Mouse (Mus musculus) bone marrow, adult 2 months (tissue): ENCODE measurements around the gene Jhy. TPM values are rescaled to one million over a fixed set of nuclear protein-coding genes. Genes with fewer than 3 reads are reported as not detected.

Source experiments
- H3K27ac ChIP-seq: fragments of 200-500 bp; 2 replicates; pipeline ENCODE4 v1.5.1; 2012; ENCODE audit warnings: low read depth, mild to moderate bottlenecking, control low read depth, inconsistent platforms, low read length; ENCODE audit not compliant: control insufficient read depth, poor library complexity, insufficient read depth
- H3K4me1 ChIP-seq: fragments of 200-500 bp; 2 replicates; pipeline ENCODE4 v1.6.1; 2011; ENCODE audit warnings: low read length; ENCODE audit not compliant: control insufficient read depth, insufficient read depth
- H3K4me3 ChIP-seq: fragments of 200-500 bp; replicated peaks from 2 replicates; pipeline ENCODE3; 2011; ENCODE audit warnings: mild to moderate bottlenecking, low read depth, low read length, control low read depth; ENCODE audit not compliant: control insufficient read depth
- CTCF ChIP-seq: fragments of 200-500 bp; IDR thresholded peaks from 2 replicates; pipeline ENCODE4 v1.5.1; 2011; ENCODE audit warnings: low read length, control low read depth; ENCODE audit not compliant: control insufficient read depth, insufficient read depth
- POLR2A ChIP-seq: fragments of 200-500 bp; IDR thresholded peaks from 2 replicates; pipeline ENCODE4 v1.6.1; 2011; ENCODE audit warnings: low read depth, mild to moderate bottlenecking, control low read depth, low read length, borderline replicate concordance; ENCODE audit not compliant: control insufficient read depth
- WGBS: fragments of 180-500 bp; shearing (Covaris S2); methylation state at CpG from one replicate; pipeline ENCODE4 v1.1.7; 2018; 5-methylcytosine and 5-hydroxymethylcytosine counted together
- polyA plus RNA-seq: library from polyadenylated mRNA; stranded (reverse); fragments of >200 nt; gene quantifications from 2 replicates; pipeline ENCODE4 v1.2.4, GENCODE M21; 2011; ENCODE audit warnings: low replicate concordance; ENCODE audit not compliant: missing spikeins, insufficient read depth, insufficient read length

The Jhy gene
- polyA plus RNA-seq, 1 experiment = 0.82 TPM

- 15% methylated on average over 5 of the region's 5 CpGs for WGBS
- Histone ChIP-seq H3K27ac (no peak overlapping the region), H3K4me3 (no peak overlapping the region), H3K4me1 (no peaks in the 10 kb centered on the region)
- TF ChIP-seq CTCF (no peak), POLR2A (no peak)
Measured at GRCm38 (mm10) chr9:40876693-40877092, 87.2 kb downstream of the Jhy start.

DNA sequence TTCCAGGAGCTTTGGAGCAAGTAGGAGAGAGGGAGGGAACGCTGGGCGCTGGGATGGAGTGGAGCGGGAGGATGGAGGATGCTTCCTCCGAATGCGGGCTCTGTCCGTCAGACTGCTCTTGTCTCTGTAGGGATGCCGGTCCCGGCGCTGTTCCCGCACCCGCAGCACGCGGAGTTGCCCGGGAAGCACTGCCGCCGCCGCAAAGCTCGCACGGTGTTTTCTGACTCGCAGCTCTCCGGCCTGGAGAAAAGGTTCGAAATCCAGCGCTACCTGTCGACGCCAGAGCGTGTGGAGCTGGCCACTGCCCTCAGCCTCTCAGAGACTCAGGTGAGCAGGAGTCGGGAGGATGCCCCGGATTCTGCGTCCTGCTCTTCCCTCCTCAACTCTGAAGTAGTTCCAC, 87.8 kb downstream of the Jhy start:
- WGBS = 7% methylated on average over 29 of the region's 29 CpGs
- Histone ChIP-seq H3K4me1 (no peaks in the 10 kb centered on the region), H3K27ac (no peak overlapping the region), H3K4me3 (no peak overlapping the region)
- TF ChIP-seq CTCF (no peak), POLR2A (no peak)

DNA sequence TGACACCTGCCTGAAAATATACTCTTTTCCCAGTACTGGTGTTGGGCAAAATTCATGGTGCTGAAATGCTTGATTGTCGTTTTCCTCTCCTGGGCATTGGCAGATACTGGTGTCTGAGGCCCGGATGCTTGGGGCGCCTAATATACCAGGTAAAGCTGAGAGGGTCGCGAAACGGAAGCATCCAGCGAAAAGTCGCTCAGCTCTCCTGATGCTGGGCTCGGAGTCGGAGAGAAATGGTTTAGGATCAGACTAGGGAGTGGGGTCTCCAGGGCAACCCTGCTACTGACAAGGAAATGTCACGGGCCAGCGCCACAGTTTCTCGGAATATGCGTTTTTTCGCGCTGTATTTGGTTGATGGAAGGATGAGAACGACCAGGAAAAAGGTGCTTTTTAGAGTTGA, 88.5 kb downstream of the Jhy start:
- Histone ChIP-seq H3K4me1 (no peaks in the 10 kb centered on the region), H3K4me3 (no peak overlapping the region), H3K27ac (no peak overlapping the region)
- no peak for TF ChIP-seq CTCF
- TF ChIP-seq POLR2A = no peak
- WGBS = 6% methylated on average over 17 of the region's 17 CpGs

DNA sequence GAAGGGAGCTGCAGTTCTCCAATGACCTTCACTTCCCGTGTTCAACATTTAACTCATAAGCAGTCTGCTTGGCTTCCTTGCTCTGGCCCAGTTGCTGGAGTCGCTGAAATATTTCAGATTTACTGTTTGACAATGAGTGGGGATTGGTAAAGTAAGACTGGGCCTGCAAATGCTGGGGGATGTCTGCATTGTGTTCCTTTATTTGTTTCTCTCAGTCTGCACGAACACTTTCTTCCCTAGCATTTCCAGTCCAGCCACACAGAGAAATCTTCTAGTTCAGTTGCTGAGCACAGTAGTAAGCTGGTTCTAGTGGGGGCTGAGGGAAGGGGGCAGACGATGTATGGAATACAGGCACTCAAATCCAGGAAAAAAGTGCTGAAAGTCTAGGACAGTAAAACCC, 89.0 kb downstream of the Jhy start:
- WGBS = 5% methylated on average over 4 of the region's 4 CpGs
- TF ChIP-seq CTCF (no peak), POLR2A (no peak)

GRCm38 (mm10) chr9:40873556-40874470, 90.1 kb downstream of the Jhy start, which contains the start of gene Bsx:
Gene Bsx, plus strand, starts transcription at chr9:40874127.
- 4% methylated on average over 32 of the region's 32 CpGs for WGBS

More for the DNA sequence above, 89.0 kb downstream of the Jhy start:
- no peaks in the 10 kb centered on the region for H3K4me1 ChIP-seq
- no peak overlapping the region for H3K4me3 ChIP-seq
- no peak overlapping the region for H3K27ac ChIP-seq

GRCm38 (mm10) chr9:40872156-40872478, 91.8 kb downstream of the Jhy start:
- TF ChIP-seq POLR2A (no peak), CTCF (peak; percentile 36; the same call in 1 of the 2 replicates)
- no peaks in the 10 kb centered on the region for H3K4me1 ChIP-seq
- WGBS = 7% methylated on average over 8 of the region's 8 CpGs
- H3K27ac ChIP-seq = no peak overlapping the region
- H3K4me3 ChIP-seq = no peak overlapping the region

More at GRCm38 (mm10) chr9:40873556-40874470, 90.1 kb downstream of the Jhy start, which contains the start of gene Bsx:
- TF ChIP-seq CTCF (no peak), POLR2A (no peak)
- H3K27ac ChIP-seq = no peak within 1 kb of the TSS
- no peaks in the 10 kb centered on the region for H3K4me1 ChIP-seq
- H3K4me3 ChIP-seq = no peak within 1 kb of the TSS

DNA sequence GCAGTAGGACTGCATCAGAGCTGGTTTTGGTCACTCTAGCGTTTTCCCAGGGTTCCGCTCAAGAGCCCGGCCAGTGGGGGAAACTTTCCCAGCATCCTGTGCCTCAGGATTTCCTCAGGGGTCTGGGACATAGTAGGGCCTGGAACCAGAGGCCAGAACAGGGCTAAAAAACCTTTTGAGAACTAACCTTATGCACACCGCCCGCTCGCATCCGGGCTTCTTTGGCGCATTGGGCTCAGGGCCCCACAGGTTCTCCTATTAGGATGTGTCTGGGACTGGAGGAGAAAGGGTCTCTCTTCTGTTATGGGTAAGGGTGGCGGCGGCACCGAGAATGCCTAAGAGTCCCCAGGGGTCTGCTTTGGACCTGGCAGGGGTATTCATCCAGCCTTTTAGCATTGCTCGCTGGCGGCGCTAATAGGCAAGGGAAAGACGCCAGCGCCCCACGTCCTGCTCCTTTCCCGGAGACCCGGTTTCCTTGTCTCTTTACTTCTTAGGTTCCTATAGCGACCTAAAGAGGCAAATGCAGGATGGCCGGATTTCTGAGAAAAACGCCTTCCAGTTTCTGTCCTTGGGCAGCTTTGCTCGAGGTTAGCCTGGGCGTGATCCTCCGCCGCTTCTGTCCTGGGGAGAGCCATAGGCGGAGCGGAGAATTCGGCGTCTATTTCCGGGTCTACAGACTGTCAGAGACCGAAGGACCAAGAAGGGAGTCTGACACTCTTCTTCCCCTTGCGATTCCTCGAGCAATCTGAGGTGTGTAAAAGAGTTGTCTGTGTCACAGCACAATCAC, 92.4 kb downstream of the Jhy start:
- Histone ChIP-seq H3K4me3 (no peak overlapping the region), H3K4me1 (no peaks in the 10 kb centered on the region), H3K27ac (no peak overlapping the region)
- no peak for TF ChIP-seq POLR2A
- no peak for TF ChIP-seq CTCF
- WGBS = 8% methylated on average over 34 of the region's 34 CpGs

DNA sequence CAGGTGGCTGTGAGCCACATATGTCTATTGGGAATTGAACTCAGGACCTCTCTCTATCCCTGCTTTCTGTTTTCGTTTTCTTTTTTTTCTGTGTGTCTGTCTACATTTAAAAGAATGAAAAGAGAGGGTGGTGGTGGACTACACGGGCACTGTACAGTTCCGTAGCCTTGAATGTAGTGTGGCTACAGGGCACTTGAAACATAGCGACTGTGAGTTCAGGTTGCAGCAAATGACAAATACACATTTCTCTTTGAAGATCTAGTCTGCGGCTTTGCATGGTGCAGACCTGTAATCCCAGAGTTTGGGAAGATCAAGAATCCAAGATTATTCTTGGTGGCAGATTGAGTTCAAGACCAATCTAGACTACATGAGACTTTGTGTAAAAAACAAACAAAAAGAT, 93.6 kb downstream of the Jhy start:
- H3K27ac ChIP-seq = no peak overlapping the region
- 74% methylated on average over 5 of the region's 5 CpGs for WGBS
- H3K4me3 ChIP-seq = no peak overlapping the region
- no peak for TF ChIP-seq POLR2A
- TF ChIP-seq CTCF = no peak
- H3K4me1 ChIP-seq = no peaks in the 10 kb centered on the region
